Mouse (Mus musculus) heart, embryonic 12.5 days (tissue): ENCODE data around the gene Gm3045. TPM values are rescaled to one million over a fixed set of nuclear protein-coding genes. Genes with fewer than 3 reads are reported as not detected.

ENCODE experiments used
- ATAC-seq: fragments of 200-750 bp; cut with Nextera tagmentation; 2 replicates; pipeline ENCODE4 v1.8.0; 2017; ENCODE audit warnings: moderate TSS enrichment, moderate library complexity; ENCODE audit not compliant: insufficient number of reproducible peaks, low FRiP score
- H3K27ac ChIP-seq: fragments of 300-500 bp; sonication (generic); 2 replicates; pipeline ENCODE4 v1.5.1; 2016; ENCODE audit warnings: mild to moderate bottlenecking, moderate library complexity; ENCODE audit not compliant: poor library complexity, severe bottlenecking
- H3K27me3 ChIP-seq: fragments of 300-500 bp; sonication (generic); replicated peaks from 2 replicates; pipeline ENCODE4 v1.6.1; 2016; ENCODE audit warnings: mild to moderate bottlenecking, moderate library complexity
- H3K36me3 ChIP-seq: fragments of 300-500 bp; sonication (generic); 2 replicates; pipeline ENCODE4 v1.6.1; 2016; ENCODE audit warnings: mild to moderate bottlenecking, moderate library complexity
- H3K4me1 ChIP-seq: fragments of 300-500 bp; sonication (generic); replicated peaks from 2 replicates; pipeline ENCODE4 v1.6.1; 2016; ENCODE audit warnings: mild to moderate bottlenecking
- H3K4me2 ChIP-seq: fragments of 300-500 bp; sonication (generic); 2 replicates; pipeline ENCODE4 v1.6.1; 2016; ENCODE audit warnings: mild to moderate bottlenecking, moderate library complexity
- H3K4me3 ChIP-seq: fragments of 300-500 bp; sonication (generic); 2 replicates; pipeline ENCODE4 v1.5.1; 2016; ENCODE audit warnings: mild to moderate bottlenecking
- H3K9ac ChIP-seq: fragments of 300-500 bp; sonication (generic); 2 replicates; pipeline ENCODE4 v1.6.1; 2016; ENCODE audit warnings: mild to moderate bottlenecking, moderate library complexity
- H3K9me3 ChIP-seq: fragments of 300-500 bp; sonication (generic); replicated peaks from 2 replicates; pipeline ENCODE4 v1.6.1; 2016; ENCODE audit warnings: mild to moderate bottlenecking, moderate library complexity
- WGBS: fragments of 180-500 bp; shearing (Covaris S2); methylation state at CpG from one replicate; pipeline ENCODE4 v1.1.7; 2016; 5-methylcytosine and 5-hydroxymethylcytosine counted together
- polyA plus RNA-seq: library from polyadenylated mRNA; unstranded; fragments of >200 nt; fragmentation: Nextera tagmentation; extraction: Ambion mirVana; gene quantifications from 2 replicates; pipeline ENCODE4 v1.2.1, GENCODE M21; 2016

Gm3045 gene
- polyA plus RNA-seq, 1 experiment from 2014 or later: not detected

DNA sequence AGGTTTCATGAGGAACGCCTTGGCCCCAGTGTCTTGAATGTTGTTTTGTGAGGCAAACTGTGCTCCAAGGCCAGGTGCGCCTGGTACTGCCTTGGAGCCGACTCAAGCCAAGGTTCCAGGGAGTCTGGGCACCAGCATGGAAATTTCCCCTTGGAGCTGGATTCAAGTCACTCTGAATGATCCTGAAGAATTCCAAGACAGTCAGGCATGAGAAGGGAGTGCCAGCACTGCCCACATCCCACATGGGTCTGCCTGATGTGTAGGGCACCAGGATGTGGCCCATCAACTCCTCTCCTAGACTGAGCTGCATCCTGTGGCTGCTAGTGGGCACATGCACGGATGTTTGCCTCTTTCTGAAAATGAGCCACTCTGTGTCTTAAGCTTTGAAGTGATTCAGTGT is 42.1 kb downstream of the Gm3045 start:
- H3K4me2 ChIP-seq: no peak overlapping the region
- ATAC-seq: no peak
- no peak overlapping the region for H3K4me3 ChIP-seq
- H3K9me3 ChIP-seq: no peaks in the 10 kb centered on the region
- no peaks in the 10 kb centered on the region for H3K36me3 ChIP-seq
- no peak overlapping the region for H3K9ac ChIP-seq
- H3K27ac ChIP-seq: no peak overlapping the region
- WGBS: 88% methylated on average over 4 of the region's 4 CpGs
- H3K27me3 ChIP-seq: 0 out of 2 replicates have a peak, but pooled peaks cover 5% of the 10 kb centered on the region
- no peaks in the 10 kb centered on the region for H3K4me1 ChIP-seq

DNA sequence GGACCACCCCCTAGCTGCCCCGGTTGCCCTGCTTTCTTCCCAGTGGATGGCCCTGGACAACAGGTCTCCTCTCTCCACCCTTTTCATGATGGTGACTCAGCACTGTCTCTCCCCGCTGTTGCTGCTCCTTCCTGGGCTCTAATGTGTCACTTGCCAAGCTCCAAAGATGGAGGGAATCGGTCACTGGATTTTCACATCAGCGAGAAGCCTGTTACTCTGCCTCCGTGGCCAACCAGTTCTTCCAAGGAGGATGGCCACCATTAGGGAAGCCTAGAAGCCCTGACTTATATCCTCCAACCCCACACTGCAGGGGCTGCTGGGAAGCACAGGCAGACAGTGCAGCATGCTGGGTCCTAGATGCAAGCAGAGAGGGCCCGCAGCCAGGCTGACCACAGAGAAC is 44.8 kb downstream of the Gm3045 start:
- no peak overlapping the region for H3K27ac ChIP-seq
- ATAC-seq: no peak

DNA sequence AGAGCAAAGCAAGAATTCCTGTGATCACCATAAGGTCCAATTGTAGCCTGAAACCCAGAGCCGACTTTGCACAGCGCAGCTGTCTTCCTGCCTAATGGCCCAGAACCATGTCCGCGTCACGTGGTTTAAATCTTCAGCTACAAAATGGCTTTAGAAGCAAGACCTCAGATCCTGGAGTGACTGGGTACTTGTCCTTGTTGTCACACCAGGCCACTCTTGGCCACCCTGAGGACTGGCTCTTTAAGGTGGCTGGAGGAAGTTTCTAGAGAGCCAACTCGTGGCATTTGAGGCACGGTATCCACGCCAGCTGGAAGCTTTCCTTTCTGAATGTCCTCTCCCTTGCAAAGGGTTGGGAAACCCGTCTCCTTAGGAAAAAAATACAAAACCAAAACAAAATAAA is 45.6 kb downstream of the Gm3045 start:
- Histone ChIP-seq H3K9me3 (no peaks in the 10 kb centered on the region), H3K27ac (no peak overlapping the region), H3K4me1 (0 out of 2 replicates have a peak, but pooled peaks cover 2% of the 10 kb centered on the region), H3K9ac (no peak overlapping the region), H3K27me3 (no peaks in the 10 kb centered on the region), H3K36me3 (no peaks in the 10 kb centered on the region), H3K4me2 (no peak overlapping the region), H3K4me3 (no peak overlapping the region)
- WGBS: 77% methylated on average over 9 of the region's 9 CpGs
- no peak for ATAC-seq

More for the DNA sequence above, 44.8 kb downstream of the Gm3045 start:
- H3K36me3 ChIP-seq: no peaks in the 10 kb centered on the region
- 81% methylated on average over 6 of the region's 6 CpGs for WGBS
- H3K27me3 ChIP-seq: no peaks in the 10 kb centered on the region
- no peak overlapping the region for H3K9ac ChIP-seq
- H3K4me2 ChIP-seq: no peak overlapping the region
- no peak overlapping the region for H3K4me3 ChIP-seq
- H3K4me1 ChIP-seq: no peaks in the 10 kb centered on the region
- no peaks in the 10 kb centered on the region for H3K9me3 ChIP-seq

DNA sequence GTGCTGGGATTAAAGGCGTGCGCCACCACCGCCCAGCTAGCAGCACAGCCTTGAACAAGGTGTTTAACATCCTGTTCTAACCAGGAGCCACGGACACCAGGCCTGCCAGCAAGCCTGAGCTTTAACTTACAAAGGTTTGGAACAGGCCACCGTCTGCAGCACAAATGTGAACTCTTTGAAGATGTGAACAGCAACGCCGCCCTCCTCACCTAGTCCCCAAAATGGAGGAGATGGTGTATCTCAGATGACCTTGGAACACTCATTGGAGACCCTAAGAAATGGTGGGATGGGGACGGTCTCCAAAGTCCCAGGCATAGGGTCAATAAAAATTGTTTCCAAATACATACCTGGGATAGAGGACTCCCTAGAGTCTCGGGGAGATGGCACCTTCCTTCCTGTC is 46.3 kb downstream of the Gm3045 start:
- Histone ChIP-seq H3K4me2 (no peak overlapping the region), H3K27ac (no peak overlapping the region), H3K27me3 (no peaks in the 10 kb centered on the region), H3K36me3 (no peaks in the 10 kb centered on the region), H3K9ac (no peak overlapping the region), H3K4me1 (peaks cover 9% of the 10 kb centered on the region; the same call in 1 of the 2 replicates), H3K4me3 (no peak overlapping the region), H3K9me3 (no peaks in the 10 kb centered on the region)
- 82% methylated on average over 9 of the region's 9 CpGs for WGBS
- ATAC-seq: no peak

DNA sequence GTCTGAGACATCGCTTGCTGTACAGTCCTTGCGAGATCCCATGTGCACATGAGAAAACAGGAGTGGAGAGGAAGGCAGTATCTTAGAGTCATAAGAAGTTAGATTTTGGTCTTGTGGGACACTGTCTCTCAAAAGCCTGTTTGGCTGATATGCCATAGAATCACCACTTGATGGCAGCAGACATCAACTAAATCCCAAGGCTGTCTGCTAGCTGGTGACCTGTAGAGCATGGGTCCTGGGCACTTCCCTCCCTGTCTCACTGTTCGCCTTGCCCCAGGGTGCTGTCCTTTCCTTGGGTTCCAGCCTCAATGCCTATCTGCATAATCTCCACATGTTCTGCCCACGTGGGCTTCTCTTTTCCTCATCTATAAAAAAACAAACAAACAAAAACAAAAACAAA is 49.0 kb downstream of the Gm3045 start:
- Histone ChIP-seq H3K4me3 (no peak overlapping the region), H3K9ac (no peak overlapping the region), H3K36me3 (no peaks in the 10 kb centered on the region), H3K4me1 (peaks cover 12% of the 10 kb centered on the region; the same call in 1 of the 2 replicates), H3K27me3 (no peaks in the 10 kb centered on the region), H3K27ac (no peak overlapping the region), H3K4me2 (no peak overlapping the region), H3K9me3 (no peaks in the 10 kb centered on the region)
- 0 out of 2 replicates have a peak, but pooled peaks have one; percentile 30 for ATAC-seq
- WGBS: 22% methylated on average over 4 of the region's 4 CpGs

DNA sequence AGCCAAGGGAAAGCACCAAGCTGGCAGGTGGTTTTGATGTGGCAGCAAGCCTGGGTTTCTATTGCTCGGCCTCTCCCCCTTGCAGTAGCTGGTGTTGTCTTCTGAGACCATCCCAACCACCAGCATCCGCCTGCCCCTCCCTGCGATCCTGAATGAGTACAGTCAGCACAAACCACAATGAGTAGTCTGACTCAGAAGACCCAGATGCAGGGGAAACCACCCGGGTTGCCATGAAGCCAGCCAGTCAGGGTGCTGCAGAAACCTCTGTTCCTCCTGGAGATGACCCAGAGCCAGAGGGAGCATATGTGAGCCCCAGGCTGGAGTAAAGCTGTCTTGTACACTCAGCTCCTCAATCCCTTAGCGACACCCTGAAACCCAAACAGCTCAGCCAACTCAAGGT is 50.4 kb downstream of the Gm3045 start:
- WGBS: 67% methylated on average over 5 of the region's 5 CpGs
- H3K4me3 ChIP-seq: no peak overlapping the region
- H3K4me1 ChIP-seq: peaks cover 12% of the 10 kb centered on the region; the same call in 1 of the 2 replicates
- H3K27me3 ChIP-seq: no peaks in the 10 kb centered on the region
- H3K4me2 ChIP-seq: no peak overlapping the region
- no peak overlapping the region for H3K9ac ChIP-seq
- ATAC-seq: no peak
- no peaks in the 10 kb centered on the region for H3K9me3 ChIP-seq
- H3K36me3 ChIP-seq: no peaks in the 10 kb centered on the region
- no peak overlapping the region for H3K27ac ChIP-seq

DNA sequence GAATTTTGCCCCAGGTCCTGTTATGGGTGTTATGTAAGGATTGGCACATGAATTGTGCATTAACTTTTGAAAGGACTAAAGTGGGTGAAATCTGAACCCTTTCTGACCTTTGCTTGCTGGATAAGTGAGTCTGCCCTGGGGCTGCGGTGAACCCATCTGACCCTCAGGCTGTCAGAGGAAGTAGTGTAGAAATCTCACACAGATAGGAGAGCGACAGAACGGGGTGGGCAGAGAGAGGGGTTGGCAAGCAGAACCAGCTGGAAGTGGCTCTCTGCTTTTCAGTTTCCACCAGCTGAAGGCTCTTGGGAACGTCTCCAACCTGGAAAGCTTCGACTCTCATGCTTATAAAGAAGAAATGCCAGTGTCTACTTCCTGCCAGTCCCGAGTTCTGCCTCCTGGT is 50.9 kb downstream of the Gm3045 start:
- WGBS: 16% methylated on average over 6 of the region's 6 CpGs
- H3K27ac ChIP-seq: no peak overlapping the region

DNA sequence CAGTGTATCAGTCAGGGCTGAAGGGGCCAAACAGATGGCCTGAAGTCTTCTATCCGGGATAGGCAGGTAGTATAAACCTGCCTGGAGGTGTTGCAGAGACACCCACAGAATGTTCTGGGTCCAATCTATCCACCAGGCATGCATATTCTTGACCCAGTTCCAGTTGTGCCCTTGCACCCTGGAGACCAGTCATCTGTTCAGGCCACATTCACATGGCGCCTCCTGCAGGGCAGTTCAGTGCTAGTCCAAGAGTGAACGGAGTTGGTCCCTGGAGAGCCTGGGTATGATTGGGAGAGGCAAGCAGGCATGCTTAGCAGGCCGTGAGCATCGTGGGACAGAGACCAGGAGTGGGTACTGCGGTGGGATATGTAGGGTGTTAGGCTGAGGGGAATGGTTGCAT is 51.6 kb downstream of the Gm3045 start:
- Histone ChIP-seq H3K9me3 (no peaks in the 10 kb centered on the region), H3K4me2 (no peak overlapping the region), H3K36me3 (no peaks in the 10 kb centered on the region), H3K9ac (no peak overlapping the region), H3K4me3 (no peak overlapping the region), H3K4me1 (peaks cover 12% of the 10 kb centered on the region; the same call in 1 of the 2 replicates), H3K27ac (no peak overlapping the region), H3K27me3 (no peaks in the 10 kb centered on the region)
- 72% methylated on average over 6 of the region's 6 CpGs for WGBS
- no peak for ATAC-seq

More for the DNA sequence above, 50.9 kb downstream of the Gm3045 start:
- ATAC-seq: no peak
- Histone ChIP-seq H3K27me3 (no peaks in the 10 kb centered on the region), H3K4me3 (no peak overlapping the region), H3K4me2 (no peak overlapping the region), H3K4me1 (peaks cover 12% of the 10 kb centered on the region; the same call in 1 of the 2 replicates), H3K9ac (peak overlapping the region; percentile 19; the same call in 1 of the 2 replicates), H3K9me3 (no peaks in the 10 kb centered on the region), H3K36me3 (no peaks in the 10 kb centered on the region)

DNA sequence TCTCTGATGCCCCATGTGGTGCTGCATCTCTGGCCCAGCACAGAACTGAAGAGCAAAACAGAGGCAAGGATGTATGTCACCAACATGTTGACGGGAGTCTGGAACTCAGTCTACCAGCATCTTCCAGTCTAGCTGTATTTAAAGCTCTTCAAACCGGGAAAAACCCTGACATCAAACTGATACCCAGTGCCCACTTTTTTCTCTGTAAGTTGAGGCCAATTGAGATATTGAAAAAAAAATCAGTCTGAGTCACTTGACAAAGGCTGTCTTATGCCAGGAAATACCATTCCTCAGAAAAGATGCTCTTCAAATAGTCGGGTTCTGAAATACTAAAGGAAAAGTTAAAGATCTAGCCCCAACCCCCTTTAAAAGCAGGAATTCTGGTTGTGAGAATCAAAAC is 55.8 kb downstream of the Gm3045 start, which contains the start of gene Il9:
Gene Il9, minus strand, starts transcription at position 101 of the 400 bp plus-strand sequence.
- Histone ChIP-seq H3K27me3 (no peaks in the 10 kb centered on the region), H3K27ac (no peak within 1 kb of the TSS), H3K9ac (no peak within 1 kb of the TSS), H3K36me3 (no peaks in the 10 kb centered on the region), H3K4me1 (peaks cover 8% of the 10 kb centered on the region; the same call in 1 of the 2 replicates), H3K4me3 (no peak within 1 kb of the TSS), H3K4me2 (no peak within 1 kb of the TSS), H3K9me3 (no peaks in the 10 kb centered on the region)
- no peak for ATAC-seq
- 72% methylated on average over 3 of the region's 3 CpGs for WGBS

Other genes starting within 250 kb of the Gm3045 start
- gene Tifab, start 247.7 kb upstream of the Gm3045 start, polyA plus RNA-seq: 0.72 and 0.81 TPM in 2 replicates
- gene Neurog1, start 174.4 kb upstream of the Gm3045 start, polyA plus RNA-seq: not detected in 2 replicates
- gene Cxcl14, start 130.0 kb upstream of the Gm3045 start, polyA plus RNA-seq: 1.4 and 1.6 TPM in 2 replicates
- gene Slc25a48, start 11.8 kb downstream of the Gm3045 start, polyA plus RNA-seq: not detected in 2 replicates
- not detected in 2 replicates for gene Il9, start 55.7 kb downstream of the Gm3045 start, polyA plus RNA-seq
- gene Fbxl21, start 95.9 kb downstream of the Gm3045 start, polyA plus RNA-seq: 1.0 and 1.3 TPM in 2 replicates
- gene Lect2, start 121.9 kb downstream of the Gm3045 start, polyA plus RNA-seq: 0.22 and 0.31 TPM in 2 replicates
- gene Tgfbi, start 182.9 kb downstream of the Gm3045 start, polyA plus RNA-seq: 107 TPM in 2 replicates